Mouse (Mus musculus) hindbrain, embryonic 10.5 days (tissue): ENCODE measurements around the gene F11. TPM values are rescaled to one million over a fixed set of nuclear protein-coding genes. Genes with fewer than 3 reads are reported as not detected.

ENCODE experiments used
- DNase-seq: peaks from one replicate; pipeline ENCODE4 v3.0.0-alpha.2; 2017; ENCODE audit warnings: low spot score
- H3K27ac ChIP-seq: fragments of 300-500 bp; sonication (generic); 2 replicates; pipeline ENCODE4 v1.5.1; 2016; ENCODE audit warnings: mild to moderate bottlenecking, moderate library complexity
- H3K27me3 ChIP-seq: fragments of 300-500 bp; sonication (generic); 2 replicates; pipeline ENCODE4 v1.6.1; 2016; ENCODE audit warnings: mild to moderate bottlenecking; ENCODE audit not compliant: poor library complexity, insufficient read depth, severe bottlenecking
- H3K36me3 ChIP-seq: fragments of 300-500 bp; sonication (generic); 2 replicates; pipeline ENCODE4 v1.6.1; 2016; ENCODE audit warnings: mild to moderate bottlenecking, moderate library complexity
- H3K4me1 ChIP-seq: fragments of 300-500 bp; sonication (generic); replicated peaks from 2 replicates; pipeline ENCODE4 v1.6.1; 2016; ENCODE audit warnings: mild to moderate bottlenecking
- H3K4me3 ChIP-seq: fragments of 300-500 bp; sonication (generic); 2 replicates; pipeline ENCODE4 v1.5.1; 2016; ENCODE audit warnings: mild to moderate bottlenecking, moderate library complexity
- H3K9me3 ChIP-seq: fragments of 300-500 bp; sonication (generic); 2 replicates; pipeline ENCODE4 v1.6.1; 2016; ENCODE audit warnings: mild to moderate bottlenecking, moderate library complexity
- WGBS: fragments of 180-500 bp; shearing (Covaris S2); methylation state at CpG from one replicate; pipeline ENCODE4 v1.1.7; 2016; 5-methylcytosine and 5-hydroxymethylcytosine counted together
- polyA plus RNA-seq: library from polyadenylated mRNA; unstranded; fragments of >200 nt; fragmentation: Nextera tagmentation; extraction: Ambion mirVana; gene quantifications from 2 replicates; pipeline ENCODE4 v1.2.1, GENCODE M21; 2016

F11 gene
- not detected in 2 replicates for polyA plus RNA-seq

DNA sequence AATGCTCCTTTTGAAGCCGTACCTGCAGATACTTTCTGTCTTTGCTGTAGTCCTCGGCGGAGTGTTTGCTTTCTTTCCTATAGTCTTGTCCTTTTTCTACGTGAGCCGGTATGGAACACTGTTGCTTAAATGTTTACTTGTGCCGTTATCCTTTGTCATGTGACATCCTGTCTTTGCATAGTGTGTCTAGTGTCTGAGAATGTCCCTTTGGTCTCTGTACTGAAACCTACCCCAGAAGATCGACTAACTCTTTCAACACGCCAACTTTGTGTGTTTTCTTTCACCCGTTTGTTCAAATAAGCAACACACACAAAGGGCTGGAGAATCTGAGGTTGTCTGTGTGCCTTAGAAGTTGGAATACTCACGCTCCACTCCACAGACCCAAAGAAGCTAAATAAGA lies at the start of gene F11:
F11 (minus strand) TSS at position 112 of the 400 bp plus-strand sequence.
- 79% methylated on average over 10 of the region's 10 CpGs for WGBS

DNA sequence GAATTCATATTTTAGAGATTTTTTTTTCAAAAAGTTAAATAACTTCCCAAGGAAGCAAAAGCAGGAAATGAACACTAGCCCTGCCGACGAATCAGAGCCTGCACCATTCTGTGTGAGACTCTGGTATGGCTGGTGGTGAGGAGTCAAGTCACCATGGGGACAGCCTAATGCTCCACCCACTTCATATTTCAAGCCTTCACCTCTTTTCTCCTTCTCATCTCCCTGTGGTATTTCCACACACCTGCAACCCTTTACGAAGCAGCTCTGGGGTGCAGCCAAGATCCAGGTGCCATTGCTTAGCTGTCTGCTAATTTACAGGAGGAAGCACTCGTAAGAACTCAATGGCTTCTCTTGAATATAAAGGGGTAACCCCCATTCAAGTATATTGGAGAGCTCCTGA lies 49.1 kb upstream of the F11 start:
- Histone ChIP-seq H3K27ac (no peak overlapping the region), H3K36me3 (no peaks in the 10 kb centered on the region), H3K27me3 (no peaks in the 10 kb centered on the region), H3K4me3 (no peak overlapping the region), H3K9me3 (no peaks in the 10 kb centered on the region), H3K4me1 (no peaks in the 10 kb centered on the region)
- no peak for DNase-seq
- WGBS = 86% methylated on average over 4 of the region's 4 CpGs

More for the DNA sequence above, at the start of gene F11:
- DNase-seq = no peak
- Histone ChIP-seq H3K27ac (no peak within 1 kb of the TSS), H3K36me3 (no peaks in the 10 kb centered on the region), H3K4me3 (no peak within 1 kb of the TSS), H3K27me3 (no peaks in the 10 kb centered on the region), H3K4me1 (no peaks in the 10 kb centered on the region), H3K9me3 (peaks cover 6% of the 10 kb centered on the region; the same call in 1 of the 2 replicates)

- 92% methylated on average over 13 of the region's 13 CpGs for WGBS
- H3K27ac ChIP-seq = no peak within 1 kb of the TSS
- H3K9me3 ChIP-seq = no peaks in the 10 kb centered on the region
- H3K36me3 ChIP-seq = no peaks in the 10 kb centered on the region
- no peaks in the 10 kb centered on the region for H3K4me1 ChIP-seq
- no peak within 1 kb of the TSS for H3K4me3 ChIP-seq
- no peaks in the 10 kb centered on the region for H3K27me3 ChIP-seq
- DNase-seq = no peak
Measured at GRCm38 (mm10) chr8:45308366-45308765, 46.5 kb upstream of the F11 start, which contains the start of gene Gm45753. Gm45753 (minus strand) TSS chr8:45308466.

DNA sequence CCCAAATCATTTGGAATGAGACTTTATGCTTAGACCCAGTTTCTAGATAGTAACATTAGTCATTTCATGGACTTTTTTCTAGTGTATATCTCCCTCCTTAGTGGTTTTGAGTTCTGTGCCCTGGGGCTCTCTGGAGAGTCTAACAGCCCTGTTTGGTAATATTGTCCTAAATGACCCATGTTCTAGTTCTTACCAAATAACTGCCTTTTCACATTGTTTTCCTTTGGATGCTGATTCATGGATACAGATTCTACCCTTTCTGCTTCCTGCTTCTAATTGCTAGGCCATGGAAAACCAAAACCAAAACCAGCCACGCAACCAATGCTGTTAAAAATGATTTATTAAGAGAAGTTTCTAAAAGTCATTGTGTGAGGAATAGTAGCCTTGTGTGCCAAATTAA lies 43.6 kb upstream of the F11 start:
- no peak for DNase-seq
- WGBS = 87% methylated on average over 1 of the region's 1 CpGs
- no peaks in the 10 kb centered on the region for H3K27me3 ChIP-seq
- no peaks in the 10 kb centered on the region for H3K36me3 ChIP-seq
- H3K27ac ChIP-seq = no peak overlapping the region
- H3K4me3 ChIP-seq = no peak overlapping the region
- no peaks in the 10 kb centered on the region for H3K9me3 ChIP-seq
- no peaks in the 10 kb centered on the region for H3K4me1 ChIP-seq

- Histone ChIP-seq H3K27me3 (no peaks in the 10 kb centered on the region), H3K4me3 (no peak overlapping the region), H3K36me3 (no peaks in the 10 kb centered on the region), H3K4me1 (no peaks in the 10 kb centered on the region), H3K9me3 (no peaks in the 10 kb centered on the region), H3K27ac (no peak overlapping the region)
- DNase-seq = no peak
- 93% methylated on average over 3 of the region's 3 CpGs for WGBS
Measured at GRCm38 (mm10) chr8:45304354-45304753, 42.5 kb upstream of the F11 start.

DNA sequence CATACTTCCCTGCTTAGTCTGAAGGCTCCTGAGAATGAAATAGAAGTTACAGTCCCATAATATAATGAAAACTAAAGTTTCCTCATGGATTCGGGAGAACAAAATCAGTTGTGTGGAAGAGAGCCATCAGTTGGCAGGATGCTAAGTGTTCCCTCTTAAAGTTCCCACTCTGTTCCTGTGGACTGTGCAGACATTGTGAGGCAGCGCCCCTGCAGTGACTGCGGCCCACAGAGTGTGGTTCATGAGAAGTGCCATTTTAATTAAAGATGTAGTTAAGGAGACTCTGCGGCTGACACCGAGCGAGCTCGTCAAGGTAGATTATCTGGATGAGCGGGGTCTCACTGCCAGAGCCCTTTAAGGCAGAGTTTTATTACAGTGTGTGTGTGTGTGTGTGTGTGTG lies 40.6 kb upstream of the F11 start:
- no peak overlapping the region for H3K4me3 ChIP-seq
- H3K9me3 ChIP-seq = no peaks in the 10 kb centered on the region
- H3K36me3 ChIP-seq = no peaks in the 10 kb centered on the region
- no peaks in the 10 kb centered on the region for H3K4me1 ChIP-seq
- no peak overlapping the region for H3K27ac ChIP-seq
- WGBS = 86% methylated on average over 8 of the region's 8 CpGs
- DNase-seq = no peak
- H3K27me3 ChIP-seq = no peaks in the 10 kb centered on the region

DNA sequence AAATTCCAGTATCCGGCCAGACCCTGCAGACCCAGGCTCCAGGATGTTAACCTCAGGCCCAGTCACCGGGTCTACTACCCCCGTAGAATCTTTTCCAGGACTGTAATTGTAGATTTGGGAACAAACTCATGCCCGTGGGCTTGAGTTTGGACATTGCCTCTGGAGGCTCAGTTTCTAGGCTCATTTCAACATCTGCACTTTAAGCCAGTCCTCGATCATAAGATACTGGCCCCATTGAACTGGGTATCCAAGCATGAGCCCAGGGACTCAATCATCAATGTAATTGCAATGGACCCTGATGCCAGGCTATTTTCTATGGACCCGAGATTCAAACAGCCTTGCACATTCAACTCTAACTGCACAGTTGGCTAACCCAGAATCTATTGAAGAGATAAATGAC lies 33.4 kb upstream of the F11 start:
- no peaks in the 10 kb centered on the region for H3K36me3 ChIP-seq
- no peak for DNase-seq
- no peaks in the 10 kb centered on the region for H3K4me1 ChIP-seq
- 91% methylated on average over 6 of the region's 6 CpGs for WGBS
- no peak overlapping the region for H3K4me3 ChIP-seq
- no peak overlapping the region for H3K27ac ChIP-seq
- no peaks in the 10 kb centered on the region for H3K9me3 ChIP-seq
- no peaks in the 10 kb centered on the region for H3K27me3 ChIP-seq

- no peaks in the 10 kb centered on the region for H3K9me3 ChIP-seq
- WGBS = 91% methylated on average over 7 of the region's 7 CpGs
- no peak within 1 kb of the TSS for H3K27ac ChIP-seq
- DNase-seq = no peak
- no peaks in the 10 kb centered on the region for H3K36me3 ChIP-seq
- H3K27me3 ChIP-seq = no peaks in the 10 kb centered on the region
- no peaks in the 10 kb centered on the region for H3K4me1 ChIP-seq
- no peak within 1 kb of the TSS for H3K4me3 ChIP-seq
Measured at GRCm38 (mm10) chr8:45294687-45295086, 32.9 kb upstream of the F11 start, which contains the start of gene Klkb1. Klkb1 (minus strand) TSS chr8:45294859.

DNA sequence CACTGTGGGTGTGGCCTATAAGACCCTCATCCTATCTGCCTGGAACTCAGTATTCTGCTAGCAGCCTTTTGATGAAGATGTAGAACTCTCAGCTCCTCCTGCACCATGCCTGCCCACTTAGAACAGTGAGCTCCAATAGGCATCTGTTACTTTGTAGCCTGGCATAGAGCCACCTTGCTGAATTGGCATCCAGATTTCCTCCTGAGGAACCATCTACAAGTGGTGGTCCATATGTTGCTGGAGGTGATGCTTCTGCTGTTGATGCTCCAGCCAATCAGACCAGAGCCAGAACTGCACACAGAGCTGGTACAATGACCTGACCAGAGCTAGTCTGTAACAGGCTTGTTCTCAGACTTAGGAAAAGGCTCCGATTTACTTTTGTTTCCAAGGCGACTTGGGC lies 30.0 kb upstream of the F11 start:
- Histone ChIP-seq H3K27me3 (no peaks in the 10 kb centered on the region), H3K4me1 (no peaks in the 10 kb centered on the region), H3K9me3 (no peaks in the 10 kb centered on the region), H3K4me3 (no peak overlapping the region), H3K27ac (no peak overlapping the region), H3K36me3 (no peaks in the 10 kb centered on the region)
- no peak for DNase-seq
- WGBS = 89% methylated on average over 2 of the region's 2 CpGs

DNA sequence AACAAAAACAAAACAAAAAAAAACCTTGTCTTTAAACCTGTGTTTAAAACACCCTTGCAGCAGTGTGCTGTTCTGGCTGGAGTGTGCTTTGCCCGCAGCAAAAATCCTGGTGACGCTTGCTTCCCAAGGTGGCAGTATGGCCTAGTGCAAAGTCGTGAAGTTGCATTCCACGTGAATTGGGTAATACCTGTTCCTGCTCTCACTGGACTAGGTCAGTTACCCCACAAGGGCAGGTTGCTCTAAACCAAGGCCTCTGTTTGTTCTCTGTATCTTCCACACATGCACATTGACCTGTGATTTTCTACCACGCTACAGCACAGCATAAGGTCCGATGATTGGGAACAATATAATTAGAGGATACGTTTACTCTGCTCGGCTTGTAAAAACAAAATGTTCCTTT lies 19.8 kb upstream of the F11 start:
- no peaks in the 10 kb centered on the region for H3K9me3 ChIP-seq
- no peaks in the 10 kb centered on the region for H3K4me1 ChIP-seq
- H3K4me3 ChIP-seq = no peak overlapping the region
- H3K27ac ChIP-seq = no peak overlapping the region
- DNase-seq = no peak
- no peaks in the 10 kb centered on the region for H3K27me3 ChIP-seq
- 85% methylated on average over 8 of the region's 8 CpGs for WGBS
- no peaks in the 10 kb centered on the region for H3K36me3 ChIP-seq

GRCm38 (mm10) chr8:45277453-45277852 lies 15.6 kb upstream of the F11 start:
- Histone ChIP-seq H3K27me3 (no peaks in the 10 kb centered on the region), H3K36me3 (no peaks in the 10 kb centered on the region), H3K4me1 (no peaks in the 10 kb centered on the region), H3K9me3 (no peaks in the 10 kb centered on the region), H3K27ac (no peak overlapping the region), H3K4me3 (no peak overlapping the region)
- DNase-seq = no peak
- 84% methylated on average over 3 of the region's 3 CpGs for WGBS

DNA sequence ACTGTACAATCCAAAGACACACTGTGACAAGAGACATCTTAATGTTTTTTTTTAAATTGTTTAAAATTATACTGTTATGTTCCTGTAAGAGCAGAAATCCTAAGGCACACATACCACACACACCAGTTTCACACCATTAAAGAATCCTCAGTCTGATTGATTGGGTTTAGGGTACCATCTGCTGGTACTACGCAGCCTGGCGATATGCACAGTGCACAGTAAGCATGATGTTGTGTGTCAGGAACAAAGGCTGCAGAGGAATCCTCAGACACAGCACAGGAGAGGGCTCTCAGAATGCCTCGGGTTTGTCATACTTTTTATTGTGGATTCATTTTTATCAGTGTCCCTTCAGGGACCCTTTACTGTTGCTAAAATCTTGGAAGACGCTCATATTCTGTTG lies 12.5 kb upstream of the F11 start:
- no peak for DNase-seq

DNA sequence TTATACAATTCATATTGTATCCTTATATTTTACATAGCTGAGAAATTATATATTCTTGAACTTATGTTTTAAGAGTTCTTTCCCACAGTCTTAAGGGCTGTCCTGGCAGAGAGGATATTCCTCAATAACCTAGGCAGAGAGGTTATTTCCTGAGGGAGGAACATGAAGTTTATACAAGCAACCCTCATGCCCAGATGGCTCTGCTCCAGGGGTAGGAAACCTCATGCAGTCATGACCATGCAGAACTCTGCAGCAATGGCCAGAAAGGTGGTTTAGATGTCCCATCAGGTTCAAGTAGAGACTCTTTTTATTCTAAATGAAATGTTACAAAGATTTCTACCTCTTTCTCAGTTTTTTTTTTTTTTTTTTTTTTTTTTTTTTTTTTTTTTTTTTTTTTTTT lies 7.2 kb upstream of the F11 start:
- Histone ChIP-seq H3K27ac (no peak overlapping the region), H3K27me3 (no peaks in the 10 kb centered on the region), H3K36me3 (no peaks in the 10 kb centered on the region), H3K4me3 (no peak overlapping the region), H3K9me3 (peaks cover 6% of the 10 kb centered on the region; the same call in 1 of the 2 replicates), H3K4me1 (no peaks in the 10 kb centered on the region)
- no peak for DNase-seq

More for the DNA sequence above, 12.5 kb upstream of the F11 start:
- Histone ChIP-seq H3K27me3 (no peaks in the 10 kb centered on the region), H3K4me3 (no peak overlapping the region), H3K36me3 (no peaks in the 10 kb centered on the region), H3K27ac (no peak overlapping the region), H3K9me3 (no peaks in the 10 kb centered on the region), H3K4me1 (no peaks in the 10 kb centered on the region)
- 86% methylated on average over 4 of the region's 4 CpGs for WGBS

DNA sequence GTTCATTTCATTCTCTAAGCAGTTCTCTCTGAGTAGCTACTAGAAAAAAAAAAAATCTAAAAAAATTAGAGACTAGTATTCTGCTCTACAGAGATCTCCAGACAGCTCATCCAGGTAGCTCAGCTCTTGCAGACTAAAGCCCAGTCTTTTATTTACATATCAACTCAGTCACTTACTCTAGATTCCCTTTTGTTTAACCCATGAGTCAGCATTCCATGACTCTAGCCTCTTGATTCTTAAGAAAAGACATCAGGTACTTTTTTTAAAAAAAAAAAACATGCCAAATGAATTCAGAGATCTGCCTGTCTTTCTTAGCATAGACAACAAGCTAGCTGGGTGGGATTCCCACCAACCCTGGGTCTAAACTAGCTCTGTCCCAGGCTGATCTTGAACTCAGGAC lies 6.7 kb upstream of the F11 start:
- Histone ChIP-seq H3K4me1 (no peaks in the 10 kb centered on the region), H3K36me3 (no peaks in the 10 kb centered on the region), H3K9me3 (peaks cover 6% of the 10 kb centered on the region; the same call in 1 of the 2 replicates), H3K27me3 (no peaks in the 10 kb centered on the region), H3K27ac (no peak overlapping the region), H3K4me3 (no peak overlapping the region)
- DNase-seq = no peak
